Mouse (Mus musculus) CH12.LX (cell line): ENCODE measurements at regions not wholly inside any gene's neighbourhood (a gene's known extent, or its start where the extent isn't known, plus 50 kb on each side); places are given as distances from the start of the nearest gene placed in this dataset.

Source experiments
- DNase-seq: peaks from one replicate; pipeline ENCODE4 v3.0.0-alpha.2; 2013; ENCODE audit errors: extremely low read depth
- H3K27ac ChIP-seq: 2 replicates; pipeline ENCODE4 v1.5.1; 2012; ENCODE audit warnings: low read depth, mild to moderate bottlenecking, control low read depth, moderate library complexity; ENCODE audit not compliant: insufficient read depth
- H3K27me3 ChIP-seq: replicated peaks from 2 replicates; pipeline ENCODE3; 2012; ENCODE audit warnings: inconsistent platforms
- H3K36me3 ChIP-seq, 2 experiments: replicated peaks in 1 of 2; 2 replicates each; pipeline versions ENCODE3 to v1.6.1; 2012; ENCODE audit warnings: inconsistent platforms in 1 of 2, low read length in 1 of 2, mild to moderate bottlenecking in 1 of 2, mixed read lengths in 1 of 2, moderate library complexity in 1 of 2; ENCODE audit not compliant: control insufficient read depth in 1 of 2, insufficient read depth in 1 of 2
- H3K4me1 ChIP-seq, 2 experiments: 2 replicates each; pipeline ENCODE4 v1.6.1; 2012; ENCODE audit warnings: inconsistent platforms in 1 of 2, moderate library complexity in 1 of 2; ENCODE audit not compliant: insufficient read depth in 2 of 2, control insufficient read depth in 1 of 2
- H3K4me2 ChIP-seq: 2 replicates; pipeline ENCODE4 v1.6.1; 2012; ENCODE audit warnings: low read depth, mild to moderate bottlenecking, control low read depth; ENCODE audit not compliant: poor library complexity, insufficient read depth, severe bottlenecking
- H3K4me3 ChIP-seq, 3 experiments: fragments of 150-350 bp in 1 of 3; sonication (generic) in 1 of 3; replicated peaks in 1 of 3; 2 replicates each; pipeline versions ENCODE3 to v1.5.1; 2011 to 2012; ENCODE audit warnings: low read depth in 2 of 3, low read length in 2 of 3, mild to moderate bottlenecking in 2 of 3, moderate library complexity in 2 of 3, control low read depth in 1 of 3, improper control_type of control experiment in 1 of 3, inconsistent platforms in 1 of 3, mixed read lengths in 1 of 3; ENCODE audit not compliant: poor library complexity in 1 of 3
- H3K79me2 ChIP-seq: replicated peaks from 2 replicates; pipeline ENCODE4 v1.6.1; 2012; ENCODE audit warnings: mild to moderate bottlenecking, moderate library complexity; ENCODE audit not compliant: control insufficient read depth, poor library complexity, insufficient read depth, severe bottlenecking; ENCODE audit errors: extremely low read depth
- H3K9ac ChIP-seq: 2 replicates; pipeline ENCODE4 v1.6.1; 2012; ENCODE audit warnings: low read depth, mild to moderate bottlenecking, control low read depth, moderate library complexity; ENCODE audit not compliant: insufficient read depth
- H3K9me3 ChIP-seq: replicated peaks from 2 replicates; pipeline ENCODE3; 2012; ENCODE audit warnings: low read length, inconsistent platforms, mixed read lengths
- BHLHE40 ChIP-seq: IDR thresholded peaks from 2 replicates; pipeline ENCODE4 v1.6.1; 2011; ENCODE audit warnings: mild to moderate bottlenecking, low read depth, low read length, improper control_type of control experiment
- CHD2 ChIP-seq: IDR thresholded peaks from 2 replicates; pipeline ENCODE4 v1.6.1; 2011; ENCODE audit warnings: low read length, improper control_type of control experiment
- CTCF ChIP-seq, 2 experiments: IDR thresholded peaks in 1 of 2; conservative IDR thresholded peaks in 1 of 2; 2 replicates each; pipeline ENCODE4 v1.5.1; 2011 to 2012; ENCODE audit warnings: low read depth in 2 of 2, low read length in 2 of 2, improper control_type of control experiment in 1 of 2, inconsistent platforms in 1 of 2, mild to moderate bottlenecking in 1 of 2, moderate library complexity in 1 of 2
- E2F4 ChIP-seq: IDR thresholded peaks from 2 replicates; pipeline ENCODE4 v1.6.1; 2011; ENCODE audit warnings: low read depth, low read length, improper control_type of control experiment; ENCODE audit not compliant: insufficient replicate concordance
- EP300 ChIP-seq: IDR thresholded peaks from 2 replicates; pipeline ENCODE4 v1.6.1; 2011; ENCODE audit warnings: low read length, improper control_type of control experiment
- GABPA ChIP-seq: IDR thresholded peaks from 2 replicates; pipeline ENCODE4 v1.6.1; 2012; ENCODE audit warnings: low read depth, low read length, improper control_type of control experiment, inconsistent platforms; ENCODE audit not compliant: insufficient replicate concordance
- HCFC1 ChIP-seq: IDR thresholded peaks from 2 replicates; pipeline ENCODE4 v1.6.1; 2012; ENCODE audit warnings: low read depth, mild to moderate bottlenecking, inconsistent platforms, low read length, improper control_type of control experiment
- IRF4 ChIP-seq: IDR thresholded peaks from 2 replicates; pipeline ENCODE4 v1.6.1; 2014; ENCODE audit warnings: low read depth, mild to moderate bottlenecking, inconsistent platforms, low read length, improper control_type of control experiment
- JUND ChIP-seq: conservative IDR thresholded peaks from 2 replicates; pipeline ENCODE4 v1.6.1; 2011; ENCODE audit warnings: low read depth, low read length, improper control_type of control experiment
- KAT2A ChIP-seq: IDR thresholded peaks from 2 replicates; pipeline ENCODE4 v1.6.1; 2012; ENCODE audit warnings: low read length, improper control_type of control experiment, inconsistent platforms; ENCODE audit not compliant: insufficient replicate concordance
- MAZ ChIP-seq: IDR thresholded peaks from 2 replicates; pipeline ENCODE4 v1.6.1; 2012; ENCODE audit warnings: low read depth, mild to moderate bottlenecking, inconsistent platforms, low read length, improper control_type of control experiment, moderate library complexity
- MXI1 ChIP-seq: IDR thresholded peaks from 2 replicates; pipeline ENCODE4 v1.6.1; 2011; ENCODE audit warnings: mild to moderate bottlenecking, low read depth, low read length, improper control_type of control experiment
- NELFE ChIP-seq: IDR thresholded peaks from 2 replicates; pipeline ENCODE4 v1.6.1; 2011; ENCODE audit warnings: low read depth, low read length, improper control_type of control experiment
- NRF1 ChIP-seq: IDR thresholded peaks from 2 replicates; pipeline ENCODE4 v1.6.1; 2014; ENCODE audit warnings: low read depth, mild to moderate bottlenecking, inconsistent platforms, low read length, improper control_type of control experiment, moderate library complexity
- POLR2A ChIP-seq: IDR thresholded peaks from 2 replicates; pipeline ENCODE4 v1.6.1; 2011; ENCODE audit warnings: low read depth, mild to moderate bottlenecking, improper control_type of control experiment, low read length
- POLR2AphosphoS2 ChIP-seq: IDR thresholded peaks from 2 replicates; pipeline ENCODE4 v1.6.1; 2011; ENCODE audit warnings: low read depth, low read length, improper control_type of control experiment
- RAD21 ChIP-seq: IDR thresholded peaks from 2 replicates; pipeline ENCODE4 v1.6.1; 2011; ENCODE audit warnings: low read depth, mild to moderate bottlenecking, low read length, improper control_type of control experiment, moderate library complexity
- RCOR1 ChIP-seq: conservative IDR thresholded peaks from 2 replicates; pipeline ENCODE4 v1.6.1; 2012; ENCODE audit warnings: low read depth, mild to moderate bottlenecking, inconsistent platforms, low read length, improper control_type of control experiment
- SIN3A ChIP-seq: IDR thresholded peaks from 2 replicates; pipeline ENCODE4 v1.6.1; 2012; ENCODE audit warnings: low read length, improper control_type of control experiment, inconsistent platforms
- TBP ChIP-seq: conservative IDR thresholded peaks from 2 replicates; pipeline ENCODE4 v1.6.1; 2011; ENCODE audit warnings: low read depth, low read length, improper control_type of control experiment
- TCF12 ChIP-seq: IDR thresholded peaks from 2 replicates; pipeline ENCODE4 v1.6.1; 2014; ENCODE audit warnings: low read depth, mild to moderate bottlenecking, inconsistent platforms, low read length, improper control_type of control experiment
- USF2 ChIP-seq: conservative IDR thresholded peaks from 2 replicates; pipeline ENCODE4 v1.6.1; 2011; ENCODE audit warnings: low read depth, low read length, improper control_type of control experiment
- dilution Hi-C: fragments of 300-500 bp; cut with MboI; formaldehyde crosslinking; loops from 2 replicates; pipeline ENCODE4 v1.14.3; 2020; ENCODE audit warnings: low sequenced_read_pairs; ENCODE audit not compliant: extremely low pct_unique_long_range_greater_than_20kb, extremely low pct_ligation_motif_present
- in situ Hi-C: fragments of 300-500 bp; cut with MboI; formaldehyde crosslinking; loops from 3 replicates; pipeline ENCODE4 v1.14.3; 2019; ENCODE audit warnings: low sequenced_read_pairs, low pct_ligation_motif_present, low pct_unique_long_range_greater_than_20kb, mixed read lengths

GRCm38 (mm10) chr19:56102454-56103080 is 184.4 kb upstream of the Habp2 start:
- Histone ChIP-seq H3K4me3 (no peak overlapping the region), H3K27ac (no peak overlapping the region), H3K9me3 (peaks cover 24% of the 10 kb centered on the region), H3K27me3 (peaks cover 49% of the 10 kb centered on the region), H3K36me3 (no peaks in the 10 kb centered on the region)
- no peak for DNase-seq
- TF ChIP-seq RCOR1, result no peak
- no peak for TF ChIP-seq IRF4
- no peak for TF ChIP-seq USF2
- TF ChIP-seq RAD21, result no peak
- TF ChIP-seq, all 38 proteins: peak for 0
- Histone ChIP-seq H3K9ac (no peak overlapping the region), H3K4me1 (no peaks in the 10 kb centered on the region), H3K79me2 (no peaks in the 10 kb centered on the region), H3K4me2 (no peak overlapping the region)
- in situ Hi-C loops (no loop called here), dilution Hi-C loops (no loop called here)

GRCm38 (mm10) chr19:56105073-56105451 is 181.9 kb upstream of the Habp2 start:
- H3K36me3 ChIP-seq, result no peaks in the 10 kb centered on the region
- H3K4me1 ChIP-seq, result no peaks in the 10 kb centered on the region
- DNase-seq, result no peak
- dilution Hi-C loops, result no loop called here
- no peak overlapping the region for H3K4me2 ChIP-seq
- TF ChIP-seq TBP, result no peak
- no peak for TF ChIP-seq MAZ
- TF ChIP-seq USF2, result no peak
- TF ChIP-seq BHLHE40, result no peak
- no peak for TF ChIP-seq TCF12
- TF ChIP-seq MXI1, result no peak
- no peak for TF ChIP-seq CTCF (conservative IDR thresholded peaks at IDR 0.05 in 1 of 2, IDR thresholded peaks at IDR 0.05 in 1 of 2; ENCODE audit: low read depth in 2 of 2, low read length in 2 of 2)
- no peak for TF ChIP-seq SIN3A
- no peak for TF ChIP-seq JUND
- TF ChIP-seq HCFC1, result no peak
- no peak for TF ChIP-seq NELFE
- TF ChIP-seq POLR2AphosphoS2, result no peak
- TF ChIP-seq CHD2, result no peak
- TF ChIP-seq E2F4, result no peak
- TF ChIP-seq IRF4, result no peak
- no peak for TF ChIP-seq KAT2A
- TF ChIP-seq EP300, result no peak
- TF ChIP-seq POLR2A, result no peak
- no peak for TF ChIP-seq NRF1
- no peak for TF ChIP-seq GABPA
- TF ChIP-seq, all 38 proteins: peak for 0
- in situ Hi-C loops, result no loop called here
- peaks cover 11% of the 10 kb centered on the region for H3K9me3 ChIP-seq
- H3K27ac ChIP-seq, result no peak overlapping the region
- H3K79me2 ChIP-seq, result no peaks in the 10 kb centered on the region
- H3K4me3 ChIP-seq, result no peak overlapping the region
- no peak overlapping the region for H3K9ac ChIP-seq
- peaks cover 69% of the 10 kb centered on the region for H3K27me3 ChIP-seq
